Mouse (Mus musculus): ENCODE measurements around the gene Nlgn1. TPM values are rescaled to one million over a fixed set of nuclear protein-coding genes. Genes with fewer than 3 reads are reported as not detected.
A peak's percentile ranks its signal among the peaks of the same experiment; 100 is the strongest.

Gene Nlgn1
- polyA plus RNA-seq, 1 experiment from 2014 or later, result 33.9 TPM

- no peak overlapping the region for H3K9ac ChIP-seq
- H3K4me1 ChIP-seq, result peaks cover 3% of the 10 kb centered on the region; the same call in 1 of the 2 replicates
- no peaks in the 10 kb centered on the region for H3K36me3 ChIP-seq (replicated peaks)
- no peak overlapping the region for H3K4me2 ChIP-seq
- WGBS, result 37% methylated on average over 4 of the region's 4 CpGs
- peak; percentile 72 for ATAC-seq (replicated peaks)
- no peaks in the 10 kb centered on the region for H3K9me3 ChIP-seq
- H3K27me3 ChIP-seq (replicated peaks), result no peaks in the 10 kb centered on the region
- H3K27ac ChIP-seq, result no peak overlapping the region
- H3K4me3 ChIP-seq, result no peak overlapping the region
Measured at GRCm38 (mm10) chr3:26011310-26012078, 320.8 kb downstream of the Nlgn1 start.

- no peaks in the 10 kb centered on the region for H3K9me3 ChIP-seq
- 29% methylated on average over 7 of the region's 7 CpGs for WGBS
- 0 out of 2 replicates have a peak, but pooled peaks cover 7% of the 10 kb centered on the region for H3K4me1 ChIP-seq
- peak overlapping the region; percentile 45; the same call in 1 of the 2 replicates for H3K27ac ChIP-seq
- H3K4me3 ChIP-seq, result no peak overlapping the region
- ATAC-seq (replicated peaks), result peak; percentile 96
- H3K27me3 ChIP-seq (replicated peaks), result no peaks in the 10 kb centered on the region
- H3K36me3 ChIP-seq (replicated peaks), result no peaks in the 10 kb centered on the region
- no peak overlapping the region for H3K9ac ChIP-seq
- no peak overlapping the region for H3K4me2 ChIP-seq
Measured at GRCm38 (mm10) chr3:26002863-26003608, 329.2 kb downstream of the Nlgn1 start.

- Histone ChIP-seq H3K4me3 (no peak overlapping the region), H3K36me3 (replicated peaks) (no peaks in the 10 kb centered on the region), H3K9ac (no peak overlapping the region), H3K9me3 (no peaks in the 10 kb centered on the region), H3K27ac (0 out of 2 replicates have a peak overlapping the region, but pooled peaks have one; percentile 42), H3K27me3 (replicated peaks) (no peaks in the 10 kb centered on the region), H3K4me2 (no peak overlapping the region), H3K4me1 (0 out of 2 replicates have a peak, but pooled peaks cover 7% of the 10 kb centered on the region)
- no peak for ATAC-seq (replicated peaks)
- 20% methylated on average over 2 of the region's 2 CpGs for WGBS
Measured at GRCm38 (mm10) chr3:26002367-26002766, 329.9 kb downstream of the Nlgn1 start.

GRCm38 (mm10) chr3:25967546-25967945 is 364.7 kb downstream of the Nlgn1 start:
- ATAC-seq (replicated peaks), result no peak
- 82% methylated on average over 2 of the region's 2 CpGs for WGBS

GRCm38 (mm10) chr3:25964237-25964636 is 368.0 kb downstream of the Nlgn1 start:
- H3K4me1 ChIP-seq, result no peaks in the 10 kb centered on the region
- no peaks in the 10 kb centered on the region for H3K36me3 ChIP-seq (replicated peaks)
- no peak for ATAC-seq (replicated peaks)
- no peak overlapping the region for H3K4me2 ChIP-seq
- WGBS, result 64% methylated on average over 3 of the region's 3 CpGs
- no peak overlapping the region for H3K9ac ChIP-seq
- no peak overlapping the region for H3K27ac ChIP-seq
- no peak overlapping the region for H3K4me3 ChIP-seq
- no peaks in the 10 kb centered on the region for H3K27me3 ChIP-seq (replicated peaks)
- no peaks in the 10 kb centered on the region for H3K9me3 ChIP-seq

More at GRCm38 (mm10) chr3:25967546-25967945, 364.7 kb downstream of the Nlgn1 start:
- Histone ChIP-seq H3K4me2 (no peak overlapping the region), H3K9ac (no peak overlapping the region), H3K27me3 (replicated peaks) (no peaks in the 10 kb centered on the region), H3K4me1 (no peaks in the 10 kb centered on the region), H3K27ac (no peak overlapping the region), H3K4me3 (no peak overlapping the region), H3K36me3 (replicated peaks) (no peaks in the 10 kb centered on the region), H3K9me3 (no peaks in the 10 kb centered on the region)

- Histone ChIP-seq H3K9me3 (no peaks in the 10 kb centered on the region), H3K4me3 (no peak overlapping the region), H3K27ac (no peak overlapping the region), H3K4me1 (no peaks in the 10 kb centered on the region), H3K4me2 (no peak overlapping the region), H3K36me3 (replicated peaks) (no peaks in the 10 kb centered on the region), H3K9ac (no peak overlapping the region), H3K27me3 (replicated peaks) (no peaks in the 10 kb centered on the region)
- ATAC-seq (replicated peaks), result no peak
- 76% methylated on average over 2 of the region's 2 CpGs for WGBS
Measured at GRCm38 (mm10) chr3:25963568-25963967, 368.7 kb downstream of the Nlgn1 start.

GRCm38 (mm10) chr3:25916535-25916934 is 415.7 kb downstream of the Nlgn1 start:
- WGBS, result 56% methylated on average over 5 of the region's 5 CpGs
- Histone ChIP-seq H3K9ac (no peak overlapping the region), H3K36me3 (replicated peaks) (no peaks in the 10 kb centered on the region), H3K27ac (no peak overlapping the region), H3K4me3 (no peak overlapping the region), H3K9me3 (no peaks in the 10 kb centered on the region), H3K4me2 (no peak overlapping the region), H3K27me3 (replicated peaks) (no peaks in the 10 kb centered on the region), H3K4me1 (no peaks in the 10 kb centered on the region)
- ATAC-seq (replicated peaks), result no peak

- H3K4me3 ChIP-seq, result no peak overlapping the region
- no peaks in the 10 kb centered on the region for H3K4me1 ChIP-seq
- no peaks in the 10 kb centered on the region for H3K9me3 ChIP-seq
- H3K4me2 ChIP-seq, result no peak overlapping the region
- H3K9ac ChIP-seq, result no peak overlapping the region
- peak; percentile 62 for ATAC-seq (replicated peaks)
- no peaks in the 10 kb centered on the region for H3K27me3 ChIP-seq (replicated peaks)
- no peak overlapping the region for H3K27ac ChIP-seq
- H3K36me3 ChIP-seq (replicated peaks), result no peaks in the 10 kb centered on the region
- WGBS, result 64% methylated on average over 2 of the region's 2 CpGs
Measured at GRCm38 (mm10) chr3:25914365-25915065, 417.7 kb downstream of the Nlgn1 start.

GRCm38 (mm10) chr3:25903140-25903809 is 429.0 kb downstream of the Nlgn1 start:
- 73% methylated on average over 11 of the region's 11 CpGs for WGBS
- no peaks in the 10 kb centered on the region; the same call in 1 of the 2 replicates for H3K9me3 ChIP-seq
- no peaks in the 10 kb centered on the region for H3K4me1 ChIP-seq
- H3K36me3 ChIP-seq (replicated peaks), result no peaks in the 10 kb centered on the region
- H3K27me3 ChIP-seq (replicated peaks), result no peaks in the 10 kb centered on the region
- H3K9ac ChIP-seq, result no peak overlapping the region
- no peak overlapping the region for H3K4me2 ChIP-seq
- no peak overlapping the region for H3K4me3 ChIP-seq
- no peak for ATAC-seq (replicated peaks)
- H3K27ac ChIP-seq, result 0 out of 2 replicates have a peak overlapping the region, but pooled peaks have one; percentile 12

GRCm38 (mm10) chr3:25897456-25897855 is 434.8 kb downstream of the Nlgn1 start:
- ATAC-seq (replicated peaks), result no peak

GRCm38 (mm10) chr3:25884797-25885196 is 447.5 kb downstream of the Nlgn1 start:
- ATAC-seq (replicated peaks), result no peak
- Histone ChIP-seq H3K4me2 (no peak overlapping the region), H3K9ac (no peak overlapping the region), H3K36me3 (replicated peaks) (no peaks in the 10 kb centered on the region), H3K27ac (no peak overlapping the region), H3K9me3 (no peaks in the 10 kb centered on the region), H3K4me3 (no peak overlapping the region), H3K27me3 (replicated peaks) (no peaks in the 10 kb centered on the region), H3K4me1 (no peaks in the 10 kb centered on the region)
- WGBS, result 71% methylated on average over 2 of the region's 2 CpGs

More at GRCm38 (mm10) chr3:25897456-25897855, 434.8 kb downstream of the Nlgn1 start:
- H3K36me3 ChIP-seq (replicated peaks), result no peaks in the 10 kb centered on the region
- no peaks in the 10 kb centered on the region for H3K27me3 ChIP-seq (replicated peaks)
- H3K9ac ChIP-seq, result no peak overlapping the region
- no peaks in the 10 kb centered on the region; the same call in 1 of the 2 replicates for H3K9me3 ChIP-seq
- H3K27ac ChIP-seq, result no peak overlapping the region
- no peak overlapping the region for H3K4me3 ChIP-seq
- H3K4me1 ChIP-seq, result no peaks in the 10 kb centered on the region
- H3K4me2 ChIP-seq, result no peak overlapping the region

- Histone ChIP-seq H3K4me3 (no peak overlapping the region), H3K27ac (no peak overlapping the region), H3K4me2 (no peak overlapping the region), H3K27me3 (replicated peaks) (no peaks in the 10 kb centered on the region), H3K36me3 (replicated peaks) (no peaks in the 10 kb centered on the region), H3K9ac (no peak overlapping the region), H3K9me3 (no peaks in the 10 kb centered on the region), H3K4me1 (no peaks in the 10 kb centered on the region)
- no peak for ATAC-seq (replicated peaks)
Measured at GRCm38 (mm10) chr3:25869161-25869560, 463.1 kb downstream of the Nlgn1 start.
